Mouse (Mus musculus) midbrain, embryonic 16.5 days (tissue): Measurements from ENCODE around the gene Grm1. TPM values are rescaled to one million over a fixed set of nuclear protein-coding genes. Genes with fewer than 3 reads are reported as not detected.

Experiments
- ATAC-seq: fragments of 200-750 bp; cut with Nextera tagmentation; 2 replicates; pipeline ENCODE4 v1.8.0; 2017; ENCODE audit warnings: moderate TSS enrichment
- H3K27ac ChIP-seq: fragments of 300-500 bp; sonication (generic); 2 replicates; pipeline ENCODE4 v1.5.1; 2014; ENCODE audit warnings: mild to moderate bottlenecking, low read length, mixed read lengths
- H3K27me3 ChIP-seq: fragments of 300-500 bp; sonication (generic); 2 replicates; pipeline ENCODE4 v1.6.1; 2014; ENCODE audit warnings: low read depth, low read length, mixed read lengths; ENCODE audit not compliant: control insufficient read depth, insufficient read depth
- H3K36me3 ChIP-seq: fragments of 300-500 bp; sonication (generic); 2 replicates; pipeline ENCODE4 v1.6.1; 2014; ENCODE audit warnings: mild to moderate bottlenecking, low read length, moderate library complexity, mixed read lengths; ENCODE audit not compliant: control insufficient read depth, insufficient read depth
- H3K4me1 ChIP-seq: fragments of 300-500 bp; sonication (generic); 2 replicates; pipeline ENCODE4 v1.6.1; 2014; ENCODE audit warnings: mild to moderate bottlenecking, low read length, mixed read lengths; ENCODE audit not compliant: control insufficient read depth, insufficient read depth
- H3K4me2 ChIP-seq: fragments of 300-500 bp; sonication (generic); 2 replicates; pipeline ENCODE4 v1.6.1; 2014; ENCODE audit warnings: mild to moderate bottlenecking, low read length, mixed read lengths
- H3K4me3 ChIP-seq: fragments of 300-500 bp; sonication (generic); 2 replicates; pipeline ENCODE4 v1.5.1; 2014; ENCODE audit warnings: low read depth, mild to moderate bottlenecking, low read length, moderate library complexity, mixed read lengths
- H3K9ac ChIP-seq: fragments of 300-500 bp; sonication (generic); 2 replicates; pipeline ENCODE4 v1.6.1; 2014; ENCODE audit warnings: low read depth, low read length, mixed read lengths
- H3K9me3 ChIP-seq: fragments of 300-500 bp; sonication (generic); replicated peaks from 2 replicates; pipeline ENCODE4 v1.6.1; 2014; ENCODE audit warnings: mild to moderate bottlenecking, low read length, mixed read lengths; ENCODE audit not compliant: control insufficient read depth, poor library complexity, severe bottlenecking
- WGBS: fragments of 180-500 bp; shearing (Covaris S2); extraction: QIAGEN DNeasy Blood & Tissue Kit; methylation state at CpG from one replicate; pipeline ENCODE4 v1.1.7; 2014; 5-methylcytosine and 5-hydroxymethylcytosine counted together
- polyA plus RNA-seq: library from polyadenylated mRNA; unstranded; fragments of >200 nt; fragmentation: Nextera tagmentation; extraction: Ambion mirVana; gene quantifications from 2 replicates; pipeline ENCODE4 v1.2.1, GENCODE M21; 2015

Grm1 gene
- polyA plus RNA-seq, 1 experiment from 2014 or later = 18.1 TPM

DNA sequence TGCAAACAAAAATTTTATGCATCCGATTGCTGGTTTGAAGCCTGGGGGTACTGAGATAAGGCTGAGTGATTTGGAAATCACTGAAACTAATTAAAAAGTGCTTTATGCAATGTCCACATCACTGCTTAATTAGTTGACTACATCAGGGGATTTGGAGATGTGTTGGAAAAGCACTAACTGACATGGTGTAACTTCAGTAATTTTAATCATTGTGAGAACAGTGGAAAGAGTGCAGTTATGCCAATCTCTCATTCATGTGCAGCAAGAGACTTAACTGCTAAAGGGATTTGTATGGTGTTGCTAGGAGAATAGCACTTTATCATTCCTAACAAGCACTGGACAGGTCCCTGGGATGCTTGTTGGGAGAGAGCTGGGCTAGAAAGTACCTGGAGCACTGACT is 307.3 kb downstream of the Grm1 start:
- WGBS = 67% methylated on average over 1 of the region's 1 CpGs
- Histone ChIP-seq H3K4me3 (no peak overlapping the region), H3K9me3 (no peaks in the 10 kb centered on the region), H3K36me3 (no peaks in the 10 kb centered on the region), H3K9ac (no peak overlapping the region), H3K27me3 (no peaks in the 10 kb centered on the region), H3K27ac (no peak overlapping the region), H3K4me1 (0 out of 2 replicates have a peak, but pooled peaks cover 2% of the 10 kb centered on the region), H3K4me2 (no peak overlapping the region)
- ATAC-seq = peak; percentile 42; the same call in 1 of the 2 replicates

DNA sequence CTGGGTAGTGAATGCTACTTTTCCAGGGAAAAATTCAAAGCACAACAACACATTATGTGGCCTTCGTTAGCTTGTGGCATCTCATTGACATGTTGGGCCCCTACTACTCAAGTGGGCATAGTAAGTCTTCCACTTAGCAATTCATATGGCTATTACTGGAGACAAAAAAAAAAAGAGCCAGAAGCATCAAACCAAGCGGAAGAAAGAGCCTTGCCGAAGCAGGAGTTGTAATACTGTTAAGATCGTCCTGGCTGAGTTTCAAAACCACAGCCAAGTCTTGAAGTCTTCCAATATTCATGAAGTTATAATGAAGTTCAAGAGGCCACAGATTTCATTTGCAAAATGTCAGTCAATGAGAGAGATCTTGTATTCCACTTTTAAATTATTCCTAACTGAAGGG is 319.1 kb downstream of the Grm1 start:
- no peak overlapping the region for H3K4me3 ChIP-seq
- H3K9ac ChIP-seq = no peak overlapping the region
- no peak overlapping the region for H3K4me2 ChIP-seq
- H3K9me3 ChIP-seq = no peaks in the 10 kb centered on the region
- H3K27ac ChIP-seq = no peak overlapping the region
- H3K27me3 ChIP-seq = no peaks in the 10 kb centered on the region
- no peaks in the 10 kb centered on the region for H3K36me3 ChIP-seq
- no peak for ATAC-seq
- no peaks in the 10 kb centered on the region for H3K4me1 ChIP-seq
- WGBS = 60% methylated on average over 4 of the region's 4 CpGs

DNA sequence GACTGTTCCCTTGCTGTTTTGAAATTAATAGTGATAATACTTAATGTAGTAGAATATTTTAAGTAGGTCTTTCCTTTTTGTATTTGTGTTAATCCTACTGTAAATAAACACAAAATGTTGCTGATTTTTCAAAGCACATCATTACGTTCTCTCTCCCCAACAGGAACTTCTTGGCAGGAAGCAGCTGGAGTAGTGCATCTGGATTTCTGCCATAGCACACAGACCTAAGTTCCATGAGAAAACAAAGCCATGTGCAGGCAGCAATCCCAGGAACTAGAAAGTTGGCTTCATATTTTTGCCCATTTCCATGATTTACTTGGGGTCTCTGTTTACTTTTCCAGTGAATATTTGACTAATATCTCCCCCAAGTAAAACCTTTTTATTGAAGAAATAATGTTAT is 320.9 kb downstream of the Grm1 start:
- Histone ChIP-seq H3K36me3 (no peaks in the 10 kb centered on the region), H3K9me3 (no peaks in the 10 kb centered on the region), H3K27me3 (no peaks in the 10 kb centered on the region), H3K9ac (no peak overlapping the region), H3K27ac (no peak overlapping the region), H3K4me3 (no peak overlapping the region), H3K4me2 (no peak overlapping the region), H3K4me1 (no peaks in the 10 kb centered on the region)
- ATAC-seq = no peak
- 72% methylated on average over 1 of the region's 1 CpGs for WGBS

DNA sequence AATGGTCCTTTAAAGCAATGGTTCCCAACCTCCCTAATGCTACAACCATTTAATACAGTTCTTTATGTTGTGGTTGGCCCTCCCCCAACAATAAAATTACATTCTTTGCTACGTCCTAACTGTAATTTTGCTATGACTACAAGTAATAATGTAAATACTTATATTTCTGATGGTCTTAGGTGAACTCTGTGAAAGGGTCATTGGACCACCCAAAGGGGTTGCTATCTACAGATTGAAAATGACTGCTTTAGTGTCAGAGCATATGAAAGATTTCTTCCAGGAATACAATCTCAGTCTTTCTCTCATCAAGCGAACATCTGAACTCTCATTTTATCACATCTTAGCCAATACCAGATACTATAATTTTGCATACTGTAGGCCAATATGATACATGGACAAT is 321.4 kb downstream of the Grm1 start:
- no peak overlapping the region for H3K4me3 ChIP-seq
- no peaks in the 10 kb centered on the region for H3K27me3 ChIP-seq
- no peaks in the 10 kb centered on the region for H3K36me3 ChIP-seq
- H3K27ac ChIP-seq = no peak overlapping the region
- H3K9me3 ChIP-seq = no peaks in the 10 kb centered on the region
- no peak for ATAC-seq
- WGBS = 88% methylated on average over 2 of the region's 2 CpGs
- no peak overlapping the region for H3K4me2 ChIP-seq
- H3K4me1 ChIP-seq = no peaks in the 10 kb centered on the region
- no peak overlapping the region for H3K9ac ChIP-seq

DNA sequence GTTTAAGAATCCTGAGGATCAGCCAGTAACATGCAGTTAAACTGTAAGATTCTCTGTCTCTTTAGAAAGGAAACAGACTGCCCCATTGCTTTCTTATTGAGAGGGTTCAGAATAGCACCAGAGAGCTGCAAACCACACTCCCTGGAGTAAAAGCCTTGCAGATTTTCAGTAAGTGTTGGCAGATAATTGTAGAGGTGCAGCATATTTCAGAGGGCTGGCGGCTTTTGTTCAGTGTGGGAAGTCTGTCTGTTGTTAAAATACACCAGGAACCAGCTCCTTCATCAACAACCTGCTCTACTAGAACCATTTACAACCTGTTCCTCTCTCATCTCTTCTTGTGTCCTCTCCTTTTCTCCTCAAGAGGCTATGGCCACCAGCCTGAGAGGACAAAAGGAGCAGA is 331.1 kb downstream of the Grm1 start:
- Histone ChIP-seq H3K4me3 (no peak overlapping the region), H3K9me3 (no peaks in the 10 kb centered on the region), H3K36me3 (no peaks in the 10 kb centered on the region), H3K27me3 (no peaks in the 10 kb centered on the region), H3K9ac (no peak overlapping the region), H3K4me2 (no peak overlapping the region), H3K4me1 (no peaks in the 10 kb centered on the region), H3K27ac (no peak overlapping the region)
- 76% methylated on average over 1 of the region's 1 CpGs for WGBS
- ATAC-seq = no peak

DNA sequence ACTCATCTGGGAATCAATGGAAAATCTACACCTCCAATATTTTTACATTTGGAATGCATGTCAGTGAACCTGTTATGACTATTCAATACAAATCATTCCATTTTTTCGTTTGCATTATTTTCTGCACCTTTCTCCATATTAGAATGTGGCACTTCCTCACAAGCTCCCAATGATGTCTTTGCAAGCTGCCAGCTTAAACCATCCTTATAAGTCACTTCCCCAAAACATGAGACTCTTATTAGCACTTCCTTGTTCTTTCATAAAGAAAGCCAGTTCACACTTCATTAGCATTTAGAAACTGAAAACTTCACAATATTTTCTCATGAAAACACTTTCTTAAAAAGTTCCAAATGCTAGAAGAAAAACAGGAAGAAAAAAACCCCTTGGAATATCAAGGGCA is 338.1 kb downstream of the Grm1 start:
- ATAC-seq = no peak
- Histone ChIP-seq H3K27me3 (no peaks in the 10 kb centered on the region), H3K9me3 (no peaks in the 10 kb centered on the region), H3K4me2 (no peak overlapping the region), H3K4me3 (no peak overlapping the region), H3K4me1 (no peaks in the 10 kb centered on the region), H3K9ac (no peak overlapping the region), H3K27ac (no peak overlapping the region), H3K36me3 (no peaks in the 10 kb centered on the region)
- WGBS = 69% methylated on average over 1 of the region's 1 CpGs

DNA sequence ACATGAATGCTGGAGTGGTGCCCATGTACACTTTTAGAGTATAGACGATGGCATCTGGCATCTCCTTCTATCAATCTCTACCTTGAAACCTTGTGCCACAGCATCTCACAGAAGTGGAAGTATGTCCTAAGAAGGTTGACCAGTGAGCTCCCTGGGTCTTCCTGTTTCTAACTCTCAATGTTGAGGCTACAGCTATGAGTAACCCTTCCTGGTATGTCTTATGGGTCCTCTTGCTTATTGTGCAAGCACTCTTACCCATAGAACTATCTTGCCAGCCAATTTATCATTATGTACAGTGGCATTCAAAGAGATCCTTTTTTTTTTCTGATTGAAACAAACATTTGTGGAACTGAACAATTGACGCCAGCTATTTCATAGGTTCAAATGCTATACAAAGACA is 340.0 kb downstream of the Grm1 start:
- H3K27me3 ChIP-seq = no peaks in the 10 kb centered on the region
- WGBS = 96% methylated on average over 2 of the region's 2 CpGs
- no peak overlapping the region for H3K9ac ChIP-seq
- ATAC-seq = no peak
- H3K27ac ChIP-seq = no peak overlapping the region
- no peaks in the 10 kb centered on the region for H3K36me3 ChIP-seq
- H3K9me3 ChIP-seq = no peaks in the 10 kb centered on the region
- no peak overlapping the region for H3K4me2 ChIP-seq
- H3K4me3 ChIP-seq = no peak overlapping the region
- H3K4me1 ChIP-seq = no peaks in the 10 kb centered on the region

DNA sequence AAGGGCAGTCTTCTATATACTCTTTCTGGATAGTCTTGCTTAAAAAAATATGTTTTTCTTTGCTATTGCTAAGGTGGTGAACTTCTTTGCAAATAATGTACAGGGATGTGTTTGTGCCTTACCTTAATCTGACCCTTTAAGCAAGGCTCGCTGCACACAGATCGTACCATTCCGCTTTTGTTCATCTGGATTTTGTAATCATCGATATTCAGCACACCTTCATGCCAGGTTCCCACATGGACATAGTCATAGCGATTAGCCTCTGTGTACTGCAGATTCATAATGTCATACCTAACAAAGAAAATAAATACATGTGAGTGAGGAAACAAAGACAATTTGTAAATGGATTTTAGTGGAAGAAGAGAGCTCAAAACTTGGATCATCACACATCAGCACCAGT is 340.8 kb downstream of the Grm1 start:
- Histone ChIP-seq H3K27me3 (no peaks in the 10 kb centered on the region), H3K9me3 (no peaks in the 10 kb centered on the region), H3K36me3 (no peaks in the 10 kb centered on the region), H3K4me3 (no peak overlapping the region), H3K4me2 (no peak overlapping the region), H3K27ac (no peak overlapping the region), H3K4me1 (no peaks in the 10 kb centered on the region), H3K9ac (no peak overlapping the region)
- ATAC-seq = no peak
- 94% methylated on average over 5 of the region's 5 CpGs for WGBS

DNA sequence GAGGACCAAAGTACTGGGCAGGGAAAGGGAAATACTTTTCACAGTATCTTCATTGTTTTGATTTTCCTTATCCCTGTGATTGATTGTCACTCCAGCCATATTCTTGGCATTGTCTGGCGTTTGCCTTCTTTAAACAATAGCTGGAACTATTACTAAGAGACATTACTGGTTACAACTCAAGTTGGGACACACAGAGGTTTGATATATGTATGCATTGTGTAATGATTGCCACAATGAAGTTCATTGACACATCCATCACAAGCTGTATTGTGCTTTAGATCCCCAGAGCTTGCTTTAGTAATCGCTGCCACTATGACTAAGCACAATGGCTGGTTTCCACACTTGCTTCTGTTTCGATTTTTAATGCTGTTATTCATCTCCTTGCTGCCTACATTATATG is 341.4 kb downstream of the Grm1 start:
- H3K27ac ChIP-seq = no peak overlapping the region
- no peaks in the 10 kb centered on the region for H3K9me3 ChIP-seq
- 72% methylated on average over 3 of the region's 3 CpGs for WGBS
- H3K27me3 ChIP-seq = no peaks in the 10 kb centered on the region
- no peak overlapping the region for H3K4me2 ChIP-seq
- ATAC-seq = no peak
- H3K36me3 ChIP-seq = no peaks in the 10 kb centered on the region
- H3K4me3 ChIP-seq = no peak overlapping the region
- H3K9ac ChIP-seq = no peak overlapping the region
- H3K4me1 ChIP-seq = no peaks in the 10 kb centered on the region
